Mouse (Mus musculus) heart, postnatal 0 days (tissue): ENCODE data around the gene Syt12. TPM values are rescaled to one million over a fixed set of nuclear protein-coding genes. Genes with fewer than 3 reads are reported as not detected.

ENCODE experiments used
- ATAC-seq: fragments of 200-750 bp; cut with Nextera tagmentation; 2 replicates; pipeline ENCODE4 v1.8.0; 2017; ENCODE audit warnings: low read depth, moderate number of reproducible peaks, moderate library complexity; ENCODE audit not compliant: insufficient read depth
- DNase-seq: peaks from one replicate; pipeline ENCODE4 v3.0.0-alpha.2; 2016; ENCODE audit warnings: low spot score
- H3K27ac ChIP-seq: fragments of 300-500 bp; sonication (generic); 2 replicates; pipeline ENCODE4 v1.5.1; 2014; ENCODE audit warnings: low read depth, mild to moderate bottlenecking
- H3K27me3 ChIP-seq: fragments of 300-500 bp; sonication (generic); 2 replicates; pipeline ENCODE4 v1.6.1; 2014; ENCODE audit warnings: low read length, mixed read lengths; ENCODE audit not compliant: control insufficient read depth, insufficient read depth
- H3K36me3 ChIP-seq: fragments of 300-500 bp; sonication (generic); replicated peaks from 2 replicates; pipeline ENCODE4 v1.6.1; 2014; ENCODE audit warnings: low read length, mixed read lengths; ENCODE audit not compliant: control insufficient read depth, insufficient read depth
- H3K4me1 ChIP-seq: fragments of 300-500 bp; sonication (generic); 2 replicates; pipeline ENCODE4 v1.6.1; 2014; ENCODE audit warnings: antibody characterized with exemption; ENCODE audit not compliant: control insufficient read depth, insufficient read depth
- H3K4me2 ChIP-seq: fragments of 300-500 bp; sonication (generic); 2 replicates; pipeline ENCODE4 v1.6.1; 2014; ENCODE audit warnings: low read depth, mild to moderate bottlenecking, low read length, moderate library complexity
- H3K4me3 ChIP-seq: fragments of 300-500 bp; sonication (generic); 2 replicates; pipeline ENCODE4 v1.5.1; 2014; ENCODE audit warnings: low read depth, low read length
- H3K9ac ChIP-seq: fragments of 300-500 bp; sonication (generic); replicated peaks from 2 replicates; pipeline ENCODE4 v1.6.1; 2014; ENCODE audit warnings: low read depth, low read length, mixed read lengths
- H3K9me3 ChIP-seq: fragments of 300-500 bp; sonication (generic); replicated peaks from 2 replicates; pipeline ENCODE4 v1.6.1; 2016; ENCODE audit warnings: low read length; ENCODE audit not compliant: control insufficient read depth
- CTCF ChIP-seq: IDR thresholded peaks from 2 replicates; pipeline ENCODE4 v1.5.1; 2016; ENCODE audit warnings: antibody characterized with exemption, control low read depth, low read depth
- EP300 ChIP-seq: IDR thresholded peaks from 2 replicates; pipeline ENCODE4 v1.6.1; 2016; ENCODE audit warnings: antibody characterized with exemption, low read depth
- WGBS: fragments of 180-500 bp; shearing (Covaris S2); extraction: QIAGEN DNeasy Blood & Tissue Kit; methylation state at CpG from one replicate; pipeline ENCODE4 v1.1.7; 2014; 5-methylcytosine and 5-hydroxymethylcytosine counted together
- polyA plus RNA-seq: library from polyadenylated mRNA; unstranded; fragments of >200 nt; fragmentation: Nextera tagmentation; extraction: Ambion mirVana; gene quantifications from 2 replicates; pipeline ENCODE4 v1.2.1, GENCODE M21; 2015
- total RNA-seq: library from RNA; depleted of rRNA; stranded (reverse); fragments of >200 nt; gene quantifications from 2 replicates; pipeline ENCODE4 v1.2.3, GENCODE M21; 2014; ENCODE audit warnings: low replicate concordance

Gene Syt12
- total and polyA plus RNA-seq, 2 experiments from 2014 or later, result 0.46 to 2.8 TPM

DNA sequence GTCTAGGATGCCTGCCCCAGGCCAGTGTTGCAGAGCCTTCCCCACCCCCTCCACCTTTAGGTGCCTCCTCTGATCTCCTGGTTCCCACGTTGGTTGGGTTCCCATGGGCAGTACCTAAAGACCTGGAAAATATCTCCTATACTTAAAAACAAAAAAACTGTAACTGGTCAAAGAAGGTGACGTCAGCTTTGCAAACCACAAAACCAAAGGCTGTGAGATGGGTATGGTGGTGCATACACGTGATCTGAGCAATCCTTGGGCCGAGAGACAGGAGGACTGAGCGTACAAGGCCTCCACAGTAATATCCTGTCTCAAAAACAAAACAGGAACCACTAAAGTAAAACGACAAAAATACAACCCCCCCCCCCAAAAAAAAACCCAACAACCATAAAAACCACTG lies 39.4 kb downstream of the Syt12 start:
- 68% methylated on average over 6 of the region's 6 CpGs for WGBS
- Histone ChIP-seq H3K4me2 (no peak overlapping the region), H3K9ac (no peak overlapping the region)

DNA sequence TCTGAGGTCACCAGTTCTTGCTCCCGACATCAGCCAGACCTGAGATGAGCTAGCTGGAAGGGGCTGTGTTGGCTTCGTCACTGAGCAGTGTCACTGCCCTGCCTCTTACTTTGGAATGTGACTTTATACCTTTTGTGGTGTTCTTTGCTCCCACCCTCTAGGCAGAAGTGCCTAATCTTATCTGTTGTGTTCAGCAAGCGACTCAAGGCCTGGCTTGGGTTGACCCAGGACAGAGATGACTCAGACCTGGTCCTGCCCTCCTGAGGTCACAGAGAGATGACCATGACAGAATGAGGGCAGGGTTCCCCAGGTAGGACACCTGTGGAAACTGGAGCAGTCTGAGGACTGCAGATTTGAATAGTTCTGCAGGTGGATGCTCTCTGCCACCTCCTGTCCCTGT lies 41.0 kb downstream of the Syt12 start:
- no peaks in the 10 kb centered on the region; the same call in 1 of the 2 replicates for H3K36me3 ChIP-seq
- H3K4me3 ChIP-seq, result no peak overlapping the region
- H3K9ac ChIP-seq, result no peak overlapping the region
- H3K27ac ChIP-seq, result no peak overlapping the region
- DNase-seq (no peak), ATAC-seq (no peak)
- H3K4me1 ChIP-seq, result peaks cover 20% of the 10 kb centered on the region; the same call in 1 of the 2 replicates
- no peak for TF ChIP-seq EP300
- no peaks in the 10 kb centered on the region for H3K9me3 ChIP-seq
- no peaks in the 10 kb centered on the region for H3K27me3 ChIP-seq
- no peak overlapping the region for H3K4me2 ChIP-seq
- 33% methylated on average over 3 of the region's 3 CpGs for WGBS

More for the DNA sequence above, 39.4 kb downstream of the Syt12 start:
- no peak for ATAC-seq
- no peaks in the 10 kb centered on the region for H3K9me3 ChIP-seq
- no peak overlapping the region for H3K27ac ChIP-seq
- no peak overlapping the region for H3K4me3 ChIP-seq
- TF ChIP-seq CTCF (no peak), EP300 (no peak)
- no peak for DNase-seq
- H3K36me3 ChIP-seq, result no peaks in the 10 kb centered on the region
- no peaks in the 10 kb centered on the region for H3K27me3 ChIP-seq
- H3K4me1 ChIP-seq, result peaks cover 24% of the 10 kb centered on the region; the same call in 1 of the 2 replicates

DNA sequence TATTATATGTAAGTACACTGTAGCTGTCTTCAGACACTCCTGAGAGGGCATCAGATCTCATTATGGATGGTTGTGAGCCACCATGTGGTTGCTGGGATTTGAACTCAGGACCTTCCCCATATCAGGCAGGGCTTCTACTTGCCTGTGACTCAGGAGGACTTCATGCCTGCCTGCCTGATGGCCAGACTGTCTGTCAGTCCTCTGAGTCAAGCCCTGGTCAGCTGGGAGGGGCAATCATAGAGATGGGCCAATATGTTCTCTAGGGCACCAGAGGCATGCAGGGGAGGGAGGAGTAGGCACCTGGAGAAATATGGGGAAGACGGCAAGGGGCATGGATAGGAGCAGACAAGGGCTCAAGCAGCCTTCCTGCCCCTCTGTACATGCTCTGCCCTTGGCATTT lies 42.2 kb downstream of the Syt12 start:
- TF ChIP-seq EP300 (no peak), CTCF (no peak)
- WGBS, result 94% methylated on average over 1 of the region's 1 CpGs
- H3K9me3 ChIP-seq, result no peaks in the 10 kb centered on the region
- H3K27ac ChIP-seq, result no peak overlapping the region
- ATAC-seq (no peak), DNase-seq (no peak)
- no peak overlapping the region for H3K4me2 ChIP-seq
- peaks cover 10% of the 10 kb centered on the region; the same call in 1 of the 2 replicates for H3K4me1 ChIP-seq
- H3K9ac ChIP-seq, result no peak overlapping the region
- no peaks in the 10 kb centered on the region; the same call in 1 of the 2 replicates for H3K36me3 ChIP-seq
- H3K4me3 ChIP-seq, result no peak overlapping the region
- H3K27me3 ChIP-seq, result no peaks in the 10 kb centered on the region

DNA sequence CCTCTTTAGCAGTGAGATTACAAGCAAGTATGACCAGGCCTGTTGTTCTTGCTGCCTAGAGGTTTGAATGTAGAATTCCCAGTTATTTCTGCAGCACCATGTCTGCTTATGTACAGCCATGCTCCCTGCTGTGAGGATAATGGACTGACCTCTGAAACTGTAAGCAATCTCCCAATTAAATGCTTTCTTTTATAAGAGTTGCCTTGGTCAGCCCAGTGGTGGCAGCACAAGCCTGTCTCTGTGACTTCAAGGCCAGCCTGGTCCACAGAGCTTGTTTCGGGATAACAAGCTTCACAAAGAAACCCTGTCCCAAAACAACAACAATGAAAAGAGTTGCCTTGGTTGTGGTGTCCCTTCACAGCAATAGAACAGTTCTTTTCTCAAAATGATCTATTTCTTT lies 43.5 kb downstream of the Syt12 start:
- Histone ChIP-seq H3K36me3 (no peaks in the 10 kb centered on the region; the same call in 1 of the 2 replicates), H3K9ac (no peak overlapping the region), H3K4me1 (peaks cover 4% of the 10 kb centered on the region; the same call in 1 of the 2 replicates), H3K9me3 (no peaks in the 10 kb centered on the region), H3K27ac (no peak overlapping the region), H3K4me3 (no peak overlapping the region), H3K27me3 (no peaks in the 10 kb centered on the region), H3K4me2 (no peak overlapping the region)
- ATAC-seq (no peak), DNase-seq (no peak)
- no peak for TF ChIP-seq CTCF
- TF ChIP-seq EP300, result no peak
- 75% methylated on average over 1 of the region's 1 CpGs for WGBS

DNA sequence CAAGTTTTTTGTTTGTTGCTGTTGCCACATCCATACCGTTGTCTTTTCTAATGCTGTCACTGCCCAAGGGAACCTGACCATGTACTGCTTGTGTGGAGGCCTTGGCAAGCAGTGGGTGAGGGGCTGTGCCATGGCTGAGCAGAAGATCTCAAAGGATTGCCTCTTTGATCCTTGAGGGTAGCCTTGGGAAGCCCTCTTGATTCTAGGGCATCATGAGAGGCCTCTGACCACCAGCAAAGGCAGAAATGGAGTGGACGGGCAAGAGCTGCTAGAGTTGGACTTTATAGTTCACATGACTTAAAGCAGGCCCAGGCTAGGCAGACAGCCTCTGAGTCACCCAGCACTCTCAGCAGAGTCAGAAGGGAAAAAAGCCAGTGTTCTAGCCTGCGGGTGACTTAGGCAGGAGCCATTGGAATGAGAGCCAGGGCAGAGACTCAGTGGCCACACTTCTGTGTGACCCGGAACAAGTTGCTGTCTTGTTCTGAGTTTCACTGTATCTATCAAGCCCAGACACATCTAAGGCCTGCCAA lies 47.1 kb downstream of the Syt12 start:
- Histone ChIP-seq H3K9ac (no peak overlapping the region), H3K27ac (no peak overlapping the region), H3K36me3 (peaks cover 11% of the 10 kb centered on the region; the same call in 1 of the 2 replicates), H3K9me3 (no peaks in the 10 kb centered on the region), H3K4me2 (no peak overlapping the region), H3K4me3 (no peak overlapping the region), H3K27me3 (no peaks in the 10 kb centered on the region), H3K4me1 (peaks cover 4% of the 10 kb centered on the region; the same call in 1 of the 2 replicates)
- WGBS, result 88% methylated on average over 4 of the region's 4 CpGs
- no peak for ATAC-seq
- DNase-seq, result no peak
- no peak for TF ChIP-seq EP300
- no peak for TF ChIP-seq CTCF
